Mouse (Mus musculus): ENCODE measurements around the gene Alad.

- TF ChIP-seq CTCF (IDR thresholded peaks at IDR 0.05; ENCODE audit: borderline replicate concordance, extremely low read depth, insufficient read depth, insufficient read length) (no peak), POLR2A (IDR thresholded peaks at IDR 0.05; ENCODE audit: borderline replicate concordance, extremely low read depth, insufficient read depth, insufficient read length, poor library complexity, severe bottlenecking) (no peak)
Observed at GRCm38 (mm10) chr4:62551966-62552365, 32.2 kb upstream of the Alad start.

All from brain, embryonic 14.5 days (tissue).